Mouse (Mus musculus): ENCODE results near the gene Slc25a22. TPM values are rescaled to one million over a fixed set of nuclear protein-coding genes. Genes with fewer than 3 reads are reported as not detected.

Slc25a22 gene
- polyA plus RNA-seq, 1 experiment from 2014 or later: 29.4 TPM

DNA sequence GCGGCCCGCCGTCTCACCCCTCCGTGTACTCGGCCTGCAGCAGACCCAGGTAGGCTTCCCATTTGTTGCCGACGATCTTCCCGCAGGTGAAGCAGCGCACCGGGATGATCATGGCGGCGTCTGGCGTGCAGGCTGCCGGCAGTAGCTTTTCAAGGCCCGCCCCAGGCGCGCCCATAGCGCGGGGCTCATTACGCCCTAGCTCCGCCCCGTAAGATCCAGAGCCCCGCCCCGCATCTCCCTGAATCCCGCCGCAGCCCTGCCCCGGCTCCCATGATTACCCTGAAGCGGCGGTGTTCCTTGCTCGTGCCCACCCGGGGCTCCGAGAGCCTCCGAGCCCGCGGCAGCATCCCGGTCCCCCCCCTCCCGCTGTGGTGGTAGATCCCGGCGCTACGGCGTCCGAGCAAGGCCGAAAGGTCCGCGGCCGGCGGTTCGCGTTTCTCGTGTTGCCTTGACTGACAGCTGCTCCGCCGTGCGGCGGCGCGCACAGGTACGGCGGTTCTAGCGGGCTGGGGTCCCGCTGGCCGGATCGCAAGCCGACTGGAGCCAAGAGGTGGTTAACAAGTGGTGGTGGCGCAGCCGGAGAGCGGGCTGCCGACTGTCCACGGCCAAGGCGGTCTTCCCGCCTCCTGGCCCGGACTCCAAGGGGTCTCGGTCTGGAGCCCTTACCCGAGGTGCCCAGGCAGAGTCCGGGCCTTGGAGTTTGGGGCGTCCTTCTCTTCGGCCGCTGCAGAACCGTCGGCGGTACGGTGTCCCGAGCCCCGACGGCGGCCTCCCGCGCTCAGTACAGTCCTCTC is 37.5 kb upstream of the Slc25a22 start, which contains the start of the genes Polr2l and Tspan4:
Polr2l (minus strand) TSS at position 122 of the 794 bp plus-strand sequence.
Tspan4 (plus strand) TSS at position 230 of the 794 bp plus-strand sequence.
- no peaks in the 10 kb centered on the region for H3K9me3 ChIP-seq (replicated peaks; ENCODE audit: control insufficient read depth, low read length)
- H3K27me3 ChIP-seq (ENCODE audit: control insufficient read depth, insufficient read depth, low read length): no peaks in the 10 kb centered on the region
- under 1% methylated on average over 86 of the region's 87 CpGs for WGBS
- H3K4me1 ChIP-seq (ENCODE audit: control insufficient read depth, insufficient read depth, low read length): peaks cover 36% of the 10 kb centered on the region
- H3K27ac ChIP-seq (ENCODE audit: low read length): peak within 1 kb of the TSS; percentile 97
- peak within 1 kb of the TSS; percentile 72 for H3K4me3 ChIP-seq (replicated peaks; ENCODE audit: low read length)
- peak; percentile 72 for ATAC-seq (ENCODE audit: insufficient read depth, low FRiP score)
- H3K36me3 ChIP-seq (ENCODE audit: control insufficient read depth, insufficient read depth, low read length): peaks cover 6% of the 10 kb centered on the region; the same call in 1 of the 2 replicates
- peak within 1 kb of the TSS; percentile 82 for H3K9ac ChIP-seq (ENCODE audit: low read length)
- H3K4me2 ChIP-seq (ENCODE audit: low read depth, low read length): peak within 1 kb of the TSS; percentile 81

GRCm38 (mm10) chr7:141474160-141474559 is 36.5 kb upstream of the Slc25a22 start:
- peaks cover 42% of the 10 kb centered on the region for H3K4me1 ChIP-seq (ENCODE audit: control insufficient read depth, insufficient read depth, low read length)
- no peaks in the 10 kb centered on the region for H3K9me3 ChIP-seq (replicated peaks; ENCODE audit: control insufficient read depth, low read length)
- peak overlapping the region; percentile 81 for H3K4me2 ChIP-seq (ENCODE audit: low read depth, low read length)
- H3K36me3 ChIP-seq (ENCODE audit: control insufficient read depth, insufficient read depth, low read length): peaks cover 14% of the 10 kb centered on the region
- no peak for ATAC-seq (ENCODE audit: insufficient read depth, low FRiP score)
- 9% methylated on average over 5 of the region's 5 CpGs for WGBS
- H3K27me3 ChIP-seq (ENCODE audit: control insufficient read depth, insufficient read depth, low read length): no peaks in the 10 kb centered on the region
- H3K27ac ChIP-seq (ENCODE audit: low read length): no peak overlapping the region
- peak overlapping the region; percentile 82 for H3K9ac ChIP-seq (ENCODE audit: low read length)
- peak overlapping the region; percentile 72 for H3K4me3 ChIP-seq (replicated peaks; ENCODE audit: low read length)

DNA sequence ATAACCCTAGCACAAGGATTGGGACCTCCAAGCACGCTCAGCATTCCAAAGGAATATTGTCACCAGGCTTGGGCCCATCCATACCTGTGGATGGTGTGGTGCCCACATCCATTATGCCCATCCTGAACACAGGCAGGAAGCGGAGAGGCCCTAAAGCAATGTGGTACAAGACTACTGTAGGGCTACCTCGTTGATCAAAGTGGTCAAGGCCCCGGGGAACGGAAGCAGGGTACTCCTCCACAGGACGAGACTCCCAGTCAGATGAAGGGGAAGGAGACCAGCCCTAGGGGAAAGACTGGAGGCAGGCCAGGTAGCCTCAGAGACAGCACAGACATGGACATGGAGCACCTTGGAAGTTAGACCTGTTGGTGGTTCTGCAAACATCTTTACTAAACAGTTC is 35.1 kb upstream of the Slc25a22 start:
- peaks cover 14% of the 10 kb centered on the region for H3K36me3 ChIP-seq (ENCODE audit: control insufficient read depth, insufficient read depth, low read length)
- no peak overlapping the region for H3K27ac ChIP-seq (ENCODE audit: low read length)
- no peaks in the 10 kb centered on the region for H3K9me3 ChIP-seq (replicated peaks; ENCODE audit: control insufficient read depth, low read length)
- ATAC-seq (ENCODE audit: insufficient read depth, low FRiP score): no peak
- no peaks in the 10 kb centered on the region for H3K27me3 ChIP-seq (ENCODE audit: control insufficient read depth, insufficient read depth, low read length)
- H3K4me3 ChIP-seq (replicated peaks; ENCODE audit: low read length): no peak overlapping the region
- 87% methylated on average over 6 of the region's 6 CpGs for WGBS
- H3K4me1 ChIP-seq (ENCODE audit: control insufficient read depth, insufficient read depth, low read length): peaks cover 45% of the 10 kb centered on the region
- no peak overlapping the region for H3K9ac ChIP-seq (ENCODE audit: low read length)
- H3K4me2 ChIP-seq (ENCODE audit: low read depth, low read length): no peak overlapping the region

DNA sequence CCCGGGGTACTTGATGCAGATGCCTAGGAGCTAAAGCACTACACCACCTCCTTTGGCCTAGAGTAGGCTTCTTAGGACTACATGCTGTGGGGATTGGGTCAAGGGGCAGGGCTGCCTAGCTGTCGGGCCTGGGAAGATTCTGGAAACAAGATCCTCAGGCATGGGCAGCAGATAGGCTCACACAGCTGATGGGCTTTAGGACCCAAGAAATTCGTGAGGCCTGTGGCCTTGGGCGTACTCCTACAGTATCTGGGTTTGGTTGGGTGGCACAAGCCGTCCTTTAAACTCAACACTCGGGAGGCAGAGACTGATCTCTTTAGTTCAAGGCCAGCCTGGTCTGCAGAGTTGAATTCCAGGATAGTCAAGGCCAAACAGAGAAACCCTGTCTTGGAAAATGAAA is 34.5 kb upstream of the Slc25a22 start:
- Histone ChIP-seq H3K4me2 (ENCODE audit: low read depth, low read length) (no peak overlapping the region), H3K9ac (ENCODE audit: low read length) (no peak overlapping the region), H3K27me3 (ENCODE audit: control insufficient read depth, insufficient read depth, low read length) (no peaks in the 10 kb centered on the region), H3K4me3 (replicated peaks; ENCODE audit: low read length) (no peak overlapping the region), H3K9me3 (replicated peaks; ENCODE audit: control insufficient read depth, low read length) (no peaks in the 10 kb centered on the region), H3K27ac (ENCODE audit: low read length) (no peak overlapping the region), H3K4me1 (ENCODE audit: control insufficient read depth, insufficient read depth, low read length) (peaks cover 39% of the 10 kb centered on the region), H3K36me3 (ENCODE audit: control insufficient read depth, insufficient read depth, low read length) (peaks cover 14% of the 10 kb centered on the region)
- whole genome bisulfite sequencing: 72% methylated on average over 6 of the region's 6 CpGs
- ATAC-seq (ENCODE audit: insufficient read depth, low FRiP score): no peak

DNA sequence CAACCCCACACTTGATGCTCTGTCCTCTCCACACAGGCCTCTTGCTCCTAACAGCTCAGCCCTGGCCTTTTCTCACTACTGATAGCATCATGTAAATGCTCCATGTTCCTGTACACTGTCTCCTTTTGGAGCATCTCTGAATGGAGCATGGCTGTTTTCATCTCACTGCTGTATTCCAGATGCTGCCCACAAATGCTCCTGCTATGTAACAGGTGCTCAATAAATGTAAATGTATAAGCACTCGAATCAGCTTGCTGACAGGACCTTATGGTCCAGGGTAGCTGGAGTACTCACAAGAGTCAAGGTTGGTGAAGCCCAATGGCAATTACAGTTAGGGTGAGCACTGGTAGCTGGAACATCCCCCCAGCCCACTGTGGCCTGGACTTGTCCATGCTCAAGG is 33.5 kb upstream of the Slc25a22 start:
- Histone ChIP-seq H3K27ac (ENCODE audit: low read length) (no peak overlapping the region), H3K27me3 (ENCODE audit: control insufficient read depth, insufficient read depth, low read length) (no peaks in the 10 kb centered on the region), H3K4me1 (ENCODE audit: control insufficient read depth, insufficient read depth, low read length) (peaks cover 38% of the 10 kb centered on the region), H3K4me3 (replicated peaks; ENCODE audit: low read length) (no peak overlapping the region), H3K9me3 (replicated peaks; ENCODE audit: control insufficient read depth, low read length) (no peaks in the 10 kb centered on the region), H3K36me3 (ENCODE audit: control insufficient read depth, insufficient read depth, low read length) (peaks cover 14% of the 10 kb centered on the region), H3K4me2 (ENCODE audit: low read depth, low read length) (no peak overlapping the region), H3K9ac (ENCODE audit: low read length) (no peak overlapping the region)
- 89% methylated on average over 1 of the region's 1 CpGs for WGBS
- ATAC-seq (ENCODE audit: insufficient read depth, low FRiP score): no peak

GRCm38 (mm10) chr7:141470637-141470944 is 32.9 kb upstream of the Slc25a22 start:
- Histone ChIP-seq H3K4me3 (replicated peaks; ENCODE audit: low read length) (no peak overlapping the region), H3K4me1 (ENCODE audit: control insufficient read depth, insufficient read depth, low read length) (peaks cover 39% of the 10 kb centered on the region), H3K36me3 (ENCODE audit: control insufficient read depth, insufficient read depth, low read length) (peaks cover 14% of the 10 kb centered on the region), H3K27ac (ENCODE audit: low read length) (no peak overlapping the region), H3K9me3 (replicated peaks; ENCODE audit: control insufficient read depth, low read length) (no peaks in the 10 kb centered on the region), H3K9ac (ENCODE audit: low read length) (no peak overlapping the region), H3K27me3 (ENCODE audit: control insufficient read depth, insufficient read depth, low read length) (no peaks in the 10 kb centered on the region; the same call in 1 of the 2 replicates), H3K4me2 (ENCODE audit: low read depth, low read length) (no peak overlapping the region)
- ATAC-seq (ENCODE audit: insufficient read depth, low FRiP score): no peak
- WGBS: 92% methylated on average over 10 of the region's 10 CpGs

- Histone ChIP-seq H3K9ac (ENCODE audit: low read length) (no peak overlapping the region; the same call in 1 of the 2 replicates), H3K4me1 (ENCODE audit: control insufficient read depth, insufficient read depth, low read length) (peaks cover 44% of the 10 kb centered on the region), H3K27me3 (ENCODE audit: control insufficient read depth, insufficient read depth, low read length) (peaks cover under 1% of the 10 kb centered on the region; the same call in 1 of the 2 replicates), H3K4me2 (ENCODE audit: low read depth, low read length) (no peak overlapping the region), H3K27ac (ENCODE audit: low read length) (no peak overlapping the region), H3K9me3 (replicated peaks; ENCODE audit: control insufficient read depth, low read length) (no peaks in the 10 kb centered on the region), H3K4me3 (replicated peaks; ENCODE audit: low read length) (no peak overlapping the region), H3K36me3 (ENCODE audit: control insufficient read depth, insufficient read depth, low read length) (peaks cover 14% of the 10 kb centered on the region)
- WGBS: 93% methylated on average over 18 of the region's 18 CpGs
- no peak for ATAC-seq (ENCODE audit: insufficient read depth, low FRiP score)
These were observed 32.4 kb upstream of the Slc25a22 start for GRCm38 (mm10) chr7:141469901-141470636.

GRCm38 (mm10) chr7:141469352-141469751 is 31.7 kb upstream of the Slc25a22 start:
- ATAC-seq (ENCODE audit: insufficient read depth, low FRiP score): no peak
- peak overlapping the region; percentile 87 for H3K4me3 ChIP-seq (replicated peaks; ENCODE audit: low read length)
- peaks cover 3% of the 10 kb centered on the region; the same call in 1 of the 2 replicates for H3K27me3 ChIP-seq (ENCODE audit: control insufficient read depth, insufficient read depth, low read length)
- H3K36me3 ChIP-seq (ENCODE audit: control insufficient read depth, insufficient read depth, low read length): peaks cover 14% of the 10 kb centered on the region
- peak overlapping the region; percentile 83 for H3K4me2 ChIP-seq (ENCODE audit: low read depth, low read length)
- peak overlapping the region; percentile 90 for H3K9ac ChIP-seq (ENCODE audit: low read length)
- H3K4me1 ChIP-seq (ENCODE audit: control insufficient read depth, insufficient read depth, low read length): peaks cover 49% of the 10 kb centered on the region
- peak overlapping the region; percentile 94 for H3K27ac ChIP-seq (ENCODE audit: low read length)
- WGBS: 82% methylated on average over 6 of the region's 6 CpGs
- no peaks in the 10 kb centered on the region for H3K9me3 ChIP-seq (replicated peaks; ENCODE audit: control insufficient read depth, low read length)
